Mouse (Mus musculus) heart, postnatal 0 days (tissue): ENCODE measurements at regions not wholly inside any gene's neighbourhood (a gene's known extent, or its start where the extent isn't known, plus 50 kb on each side); places are given as distances from the start of the nearest gene placed in this dataset.

Experiments used
- CTCF ChIP-seq: IDR thresholded peaks from 2 replicates; pipeline ENCODE4 v1.5.1; 2016; ENCODE audit warnings: antibody characterized with exemption, control low read depth, low read depth
- EP300 ChIP-seq: IDR thresholded peaks from 2 replicates; pipeline ENCODE4 v1.6.1; 2016; ENCODE audit warnings: antibody characterized with exemption, low read depth

GRCm38 (mm10) chr11:19834561-19834960 is 89.6 kb upstream of the Spred2 start:
- TF ChIP-seq EP300 (no peak), CTCF (no peak)
